Mouse (Mus musculus): Measurements from ENCODE around the gene Timm23.

Timm23 gene

GRCm38 (mm10) chr14:32166062-32166441 is 35.6 kb downstream of the Timm23 start:
- ATAC-seq (ENCODE audit: insufficient number of reproducible peaks, low FRiP score, low TSS enrichment): no peak

- ATAC-seq (ENCODE audit: insufficient number of reproducible peaks, low FRiP score, low TSS enrichment): peak; percentile 88
These were observed 36.2 kb downstream of the Timm23 start for GRCm38 (mm10) chr14:32165278-32166061.

GRCm38 (mm10) chr14:32164173-32165051 is 37.3 kb downstream of the Timm23 start:
- no peak for ATAC-seq (ENCODE audit: insufficient number of reproducible peaks, low FRiP score, low TSS enrichment)

GRCm38 (mm10) chr14:32163203-32163888 is 38.4 kb downstream of the Timm23 start:
- ATAC-seq (ENCODE audit: insufficient number of reproducible peaks, low FRiP score, low TSS enrichment): no peak

GRCm38 (mm10) chr14:32162231-32162630 is 39.5 kb downstream of the Timm23 start:
- no peak for ATAC-seq (ENCODE audit: insufficient number of reproducible peaks, low FRiP score, low TSS enrichment)

GRCm38 (mm10) chr14:32161090-32161885 is 40.4 kb downstream of the Timm23 start:
- ATAC-seq (ENCODE audit: insufficient number of reproducible peaks, low FRiP score, low TSS enrichment): no peak

GRCm38 (mm10) chr14:32160563-32160962 is 41.1 kb downstream of the Timm23 start:
- ATAC-seq (ENCODE audit: insufficient number of reproducible peaks, low FRiP score, low TSS enrichment): no peak

- peak; percentile 97 for ATAC-seq (ENCODE audit: insufficient number of reproducible peaks, low FRiP score, low TSS enrichment)
These were observed 41.9 kb downstream of the Timm23 start, which contains the start of gene Ncoa4 for GRCm38 (mm10) chr14:32159690-32160246. Ncoa4 (plus strand) TSS chr14:32159865.

GRCm38 (mm10) chr14:32159150-32159670 is 42.5 kb downstream of the Timm23 start:
- no peak for ATAC-seq (ENCODE audit: insufficient number of reproducible peaks, low FRiP score, low TSS enrichment)

- no peak for ATAC-seq (ENCODE audit: insufficient number of reproducible peaks, low FRiP score, low TSS enrichment)
These were observed 46.9 kb downstream of the Timm23 start for GRCm38 (mm10) chr14:32154758-32155157.

GRCm38 (mm10) chr14:32153156-32153555 is 48.5 kb downstream of the Timm23 start:
- no peak for ATAC-seq (ENCODE audit: insufficient number of reproducible peaks, low FRiP score, low TSS enrichment)

GRCm38 (mm10) chr14:32152243-32152965 is 49.3 kb downstream of the Timm23 start:
- no peak for ATAC-seq (ENCODE audit: insufficient number of reproducible peaks, low FRiP score, low TSS enrichment)

- no peak for ATAC-seq (ENCODE audit: insufficient number of reproducible peaks, low FRiP score, low TSS enrichment)
These were observed 50.8 kb downstream of the Timm23 start for GRCm38 (mm10) chr14:32150872-32151271.

GRCm38 (mm10) chr14:32146578-32146977 is 55.1 kb downstream of the Timm23 start:
- no peak for ATAC-seq (ENCODE audit: insufficient number of reproducible peaks, low FRiP score, low TSS enrichment)

- no peak for ATAC-seq (ENCODE audit: insufficient number of reproducible peaks, low FRiP score, low TSS enrichment)
These were observed 55.7 kb downstream of the Timm23 start for GRCm38 (mm10) chr14:32145809-32146511.

- no peak for ATAC-seq (ENCODE audit: insufficient number of reproducible peaks, low FRiP score, low TSS enrichment)
These were observed 56.3 kb downstream of the Timm23 start for GRCm38 (mm10) chr14:32145401-32145800.

GRCm38 (mm10) chr14:32144734-32145133 is 57.0 kb downstream of the Timm23 start:
- no peak for ATAC-seq (ENCODE audit: insufficient number of reproducible peaks, low FRiP score, low TSS enrichment)

- no peak for ATAC-seq (ENCODE audit: insufficient number of reproducible peaks, low FRiP score, low TSS enrichment)
These were observed 60.0 kb downstream of the Timm23 start, which contains the start of gene Msmb for GRCm38 (mm10) chr14:32141723-32142122. Msmb (plus strand) TSS chr14:32142023.

Data from cerebellum, adult (tissue).